Mouse (Mus musculus) forebrain, embryonic 11.5 days (tissue): ENCODE measurements at regions not wholly inside any gene's neighbourhood (a gene's known extent, or its start where the extent isn't known, plus 50 kb on each side); places are given as distances from the start of the nearest gene placed in this dataset.

Experiments
- ATAC-seq: fragments of 200-750 bp; cut with Nextera tagmentation; replicated peaks from 2 replicates; pipeline ENCODE4 v1.8.0; 2017; ENCODE audit warnings: moderate TSS enrichment; ENCODE audit not compliant: low FRiP score
- DNase-seq: peaks from one replicate; pipeline ENCODE4 v3.0.0-alpha.2; 2017; ENCODE audit warnings: low spot score
- H3K27ac ChIP-seq: fragments of 300-500 bp; sonication (generic); 2 replicates; pipeline ENCODE4 v1.5.1; 2014; ENCODE audit warnings: low read depth, low read length
- H3K27me3 ChIP-seq: fragments of 300-500 bp; sonication (generic); 2 replicates; pipeline ENCODE4 v1.6.1; 2014; ENCODE audit warnings: mild to moderate bottlenecking, low read length, mixed read lengths; ENCODE audit not compliant: control insufficient read depth, insufficient read depth
- H3K36me3 ChIP-seq: fragments of 300-500 bp; sonication (generic); 2 replicates; pipeline ENCODE4 v1.6.1; 2014; ENCODE audit warnings: mild to moderate bottlenecking, low read length, moderate library complexity, mixed read lengths; ENCODE audit not compliant: control insufficient read depth, insufficient read depth
- H3K4me1 ChIP-seq: fragments of 300-500 bp; sonication (generic); replicated peaks from 2 replicates; pipeline ENCODE4 v1.6.1; 2014; ENCODE audit warnings: low read length, mixed read lengths; ENCODE audit not compliant: control insufficient read depth, insufficient read depth
- H3K4me2 ChIP-seq: fragments of 300-500 bp; sonication (generic); 2 replicates; pipeline ENCODE4 v1.6.1; 2014; ENCODE audit warnings: low read depth, mild to moderate bottlenecking, low read length, moderate library complexity, mixed read lengths; ENCODE audit not compliant: severe bottlenecking
- H3K4me3 ChIP-seq: fragments of 300-500 bp; sonication (generic); 2 replicates; pipeline ENCODE4 v1.5.1; 2014; ENCODE audit warnings: low read depth, low read length
- H3K9ac ChIP-seq: fragments of 300-500 bp; sonication (generic); 2 replicates; pipeline ENCODE4 v1.6.1; 2014; ENCODE audit warnings: low read length
- H3K9me3 ChIP-seq: fragments of 300-500 bp; sonication (generic); 2 replicates; pipeline ENCODE4 v1.6.1; 2016; ENCODE audit warnings: low read length, mixed read lengths; ENCODE audit not compliant: control insufficient read depth
- WGBS: fragments of 180-500 bp; shearing (Covaris S2); extraction: QIAGEN DNeasy Blood & Tissue Kit; methylation state at CpG from one replicate; pipeline ENCODE4 v1.1.7; 2014; 5-methylcytosine and 5-hydroxymethylcytosine counted together

DNA sequence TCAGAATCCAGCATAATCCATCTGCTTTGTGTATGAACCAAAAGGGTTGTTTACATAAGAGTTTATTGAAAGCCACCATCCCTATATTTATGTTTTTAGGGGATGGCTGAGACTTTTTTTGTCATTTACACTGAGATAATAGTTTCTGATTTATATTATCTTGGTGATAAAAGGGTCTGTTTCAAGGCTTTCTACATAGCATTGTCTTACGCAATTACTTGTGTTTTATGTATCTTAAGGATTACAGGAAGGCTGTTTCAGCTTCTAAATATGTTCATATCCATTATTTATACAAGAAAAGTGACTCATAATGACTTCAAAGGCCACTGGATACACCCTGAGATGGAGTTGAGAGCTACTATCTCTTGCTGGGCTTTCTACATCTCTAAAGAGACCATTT lies 399.3 kb upstream of the Akr1e1 start:
- Histone ChIP-seq H3K36me3 (no peaks in the 10 kb centered on the region), H3K27ac (no peak overlapping the region), H3K4me3 (no peak overlapping the region), H3K4me2 (no peak overlapping the region), H3K4me1 (no peaks in the 10 kb centered on the region), H3K9ac (no peak overlapping the region), H3K9me3 (no peaks in the 10 kb centered on the region), H3K27me3 (no peaks in the 10 kb centered on the region)
- 96% methylated on average over 1 of the region's 1 CpGs for WGBS
- DNase-seq (no peak), ATAC-seq (no peak)

DNA sequence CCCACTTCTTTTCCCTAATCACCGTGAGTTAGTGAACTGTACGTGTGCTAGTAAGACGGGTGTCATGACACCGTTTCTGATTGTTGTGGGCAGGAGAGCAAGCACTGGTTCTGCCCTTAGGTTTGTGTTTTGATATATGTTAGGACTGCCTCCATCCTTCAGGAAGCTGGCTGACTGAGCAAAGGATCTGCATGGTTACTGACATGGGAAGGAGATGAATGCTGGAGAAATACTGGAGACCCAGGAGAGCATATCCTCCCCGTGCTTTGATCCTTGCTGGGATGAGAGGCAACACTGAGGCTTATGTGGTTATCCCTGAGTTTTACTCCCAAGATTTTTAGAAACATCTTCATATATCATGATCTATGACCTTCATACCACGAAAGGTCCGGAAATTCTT lies 413.5 kb upstream of the Akr1e1 start:
- no peak for ATAC-seq
- 92% methylated on average over 7 of the region's 7 CpGs for WGBS
- Histone ChIP-seq H3K27me3 (no peaks in the 10 kb centered on the region), H3K4me1 (no peaks in the 10 kb centered on the region), H3K9ac (no peak overlapping the region), H3K4me3 (no peak overlapping the region), H3K36me3 (no peaks in the 10 kb centered on the region), H3K9me3 (no peaks in the 10 kb centered on the region), H3K27ac (no peak overlapping the region), H3K4me2 (no peak overlapping the region)
- no peak for DNase-seq

DNA sequence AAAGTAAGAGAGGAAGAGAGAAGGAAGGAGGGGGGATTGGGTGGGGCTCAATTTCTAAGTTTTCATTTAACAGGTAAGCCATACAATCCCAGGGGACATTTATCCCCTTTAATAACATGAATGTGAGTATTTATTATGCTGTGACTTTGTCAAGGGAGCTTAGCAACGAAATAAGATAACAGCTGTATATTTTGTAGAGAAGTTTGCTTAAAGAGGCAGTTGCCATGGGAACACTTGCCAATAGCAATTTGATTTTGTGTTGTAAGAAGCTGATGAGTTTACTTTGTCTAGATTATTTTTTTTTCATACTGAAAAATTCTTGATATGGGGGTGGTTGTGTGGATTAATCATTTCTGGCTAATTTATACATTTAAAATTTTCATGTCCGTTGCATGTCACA lies 450.9 kb upstream of the Akr1e1 start:
- no peak for DNase-seq
- WGBS: 81% methylated on average over 2 of the region's 2 CpGs
- ATAC-seq: no peak

DNA sequence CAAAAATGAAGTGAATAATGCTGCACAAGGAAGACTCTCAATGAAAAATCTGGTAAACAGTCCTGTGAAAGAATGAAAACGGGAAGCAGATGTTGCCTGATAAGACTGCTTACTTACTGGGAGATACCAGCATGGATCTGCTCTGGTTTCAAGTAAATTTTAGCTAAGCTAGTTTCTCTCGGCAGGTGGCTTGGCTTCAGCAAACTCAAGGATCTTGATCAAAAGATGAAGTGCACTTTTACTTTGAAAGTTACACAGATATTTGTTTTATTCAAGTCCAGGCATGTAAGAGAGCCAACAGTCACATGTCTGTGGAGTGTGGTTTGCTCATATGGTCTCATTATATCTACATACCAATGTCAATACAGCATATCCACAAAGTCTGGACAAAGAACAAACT lies 451.5 kb upstream of the Akr1e1 start:
- H3K27ac ChIP-seq: no peak overlapping the region
- no peak for DNase-seq
- H3K27me3 ChIP-seq: no peaks in the 10 kb centered on the region
- H3K4me1 ChIP-seq: no peaks in the 10 kb centered on the region
- 73% methylated on average over 2 of the region's 2 CpGs for WGBS
- no peak overlapping the region for H3K4me3 ChIP-seq
- H3K36me3 ChIP-seq: no peaks in the 10 kb centered on the region
- no peak overlapping the region for H3K9ac ChIP-seq
- no peak for ATAC-seq
- no peaks in the 10 kb centered on the region for H3K9me3 ChIP-seq
- H3K4me2 ChIP-seq: no peak overlapping the region

More for the DNA sequence above, 450.9 kb upstream of the Akr1e1 start:
- Histone ChIP-seq H3K4me2 (no peak overlapping the region), H3K27me3 (no peaks in the 10 kb centered on the region), H3K27ac (no peak overlapping the region), H3K9me3 (no peaks in the 10 kb centered on the region), H3K4me1 (no peaks in the 10 kb centered on the region), H3K4me3 (no peak overlapping the region), H3K36me3 (no peaks in the 10 kb centered on the region), H3K9ac (no peak overlapping the region)

DNA sequence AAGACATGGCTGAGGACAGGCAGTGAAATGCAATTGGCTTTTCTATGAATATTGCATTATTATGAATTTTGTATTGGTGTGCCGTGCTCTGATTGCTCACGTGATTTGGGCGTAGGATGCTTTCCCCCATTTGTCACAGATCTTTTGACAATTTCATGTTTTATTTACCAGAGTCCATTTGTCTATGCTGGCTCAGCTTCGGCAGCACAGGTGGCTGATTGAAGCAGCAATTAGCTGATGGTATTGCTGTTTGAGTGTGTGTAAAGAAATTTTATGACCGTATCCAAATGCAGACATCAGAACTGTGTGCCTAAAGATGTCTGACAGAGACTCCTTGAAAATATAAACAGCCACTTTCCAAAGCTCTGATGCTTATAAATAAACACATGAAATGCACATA lies 498.5 kb upstream of the Akr1e1 start:
- Histone ChIP-seq H3K4me3 (no peak overlapping the region), H3K4me1 (no peaks in the 10 kb centered on the region), H3K9me3 (no peaks in the 10 kb centered on the region), H3K4me2 (no peak overlapping the region), H3K9ac (no peak overlapping the region), H3K36me3 (no peaks in the 10 kb centered on the region), H3K27me3 (no peaks in the 10 kb centered on the region), H3K27ac (no peak overlapping the region)
- ATAC-seq: no peak
- 88% methylated on average over 5 of the region's 5 CpGs for WGBS
- no peak for DNase-seq

DNA sequence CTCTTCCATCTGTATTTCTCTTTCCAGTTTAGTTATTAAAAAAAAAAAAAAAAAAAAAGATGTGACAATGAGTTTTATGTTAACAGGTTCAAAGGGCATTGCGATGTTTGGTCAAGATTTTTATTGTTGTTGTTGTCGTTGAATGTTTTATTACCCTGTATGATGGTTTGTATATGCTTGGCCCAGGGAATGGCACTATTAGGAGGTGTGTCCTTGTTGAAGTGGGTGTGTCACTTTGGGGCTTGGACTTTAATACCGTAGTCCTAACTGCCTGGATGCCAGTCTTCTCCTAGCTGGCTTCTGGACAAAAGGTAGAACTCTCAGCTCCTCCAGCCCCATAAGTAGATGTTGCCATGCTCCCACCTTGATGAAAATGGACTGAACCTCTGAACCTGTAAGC lies 545.9 kb upstream of the Akr1e1 start:
- ATAC-seq (no peak), DNase-seq (no peak)
- Histone ChIP-seq H3K27ac (no peak overlapping the region), H3K4me1 (no peaks in the 10 kb centered on the region), H3K27me3 (no peaks in the 10 kb centered on the region), H3K4me2 (no peak overlapping the region), H3K9ac (no peak overlapping the region), H3K36me3 (no peaks in the 10 kb centered on the region), H3K4me3 (no peak overlapping the region), H3K9me3 (no peaks in the 10 kb centered on the region)
- WGBS: 84% methylated on average over 3 of the region's 3 CpGs

DNA sequence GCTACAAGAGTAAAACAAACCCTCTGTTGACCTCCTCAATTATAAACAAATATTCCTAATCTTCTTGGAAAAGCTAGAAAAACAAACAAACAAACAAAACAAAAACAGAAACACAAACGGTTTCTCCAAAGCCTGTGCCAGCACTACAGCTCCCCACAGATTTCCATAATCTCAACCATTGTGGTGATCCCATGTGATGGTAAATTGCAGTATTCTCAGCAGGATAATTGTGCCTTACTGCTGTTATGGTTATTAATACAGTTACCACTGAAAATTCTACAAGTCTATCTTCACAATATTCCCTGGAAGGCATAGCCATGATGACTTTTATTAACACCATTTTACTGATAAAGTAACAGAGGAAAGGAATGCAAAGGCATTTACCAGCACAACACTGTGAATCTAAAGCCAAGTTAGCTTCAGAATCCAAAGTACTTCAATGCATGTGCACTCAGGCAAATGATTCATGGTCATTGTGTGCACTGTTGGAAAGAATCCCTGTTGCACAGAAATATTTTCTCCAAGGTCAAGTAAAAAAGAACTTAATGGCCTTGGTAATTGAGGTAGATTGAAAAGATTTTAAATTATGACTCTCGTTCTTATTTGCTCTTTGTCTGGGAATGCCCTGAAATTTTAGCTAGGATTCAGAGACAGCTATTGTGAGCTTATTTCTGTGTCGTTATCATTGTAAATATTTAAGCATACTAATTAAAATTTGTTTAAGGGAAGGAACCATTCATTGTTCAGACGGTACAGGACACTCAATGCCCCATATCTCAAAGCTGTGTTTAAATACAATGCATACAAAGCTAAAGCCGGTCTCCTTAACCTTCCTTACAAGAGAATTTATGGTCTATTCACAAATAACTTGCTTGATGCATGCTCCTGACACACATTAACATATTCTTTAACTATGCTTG lies 551.1 kb upstream of the Akr1e1 start:
- no peak overlapping the region for H3K9ac ChIP-seq
- H3K4me1 ChIP-seq: no peaks in the 10 kb centered on the region
- no peaks in the 10 kb centered on the region for H3K9me3 ChIP-seq
- H3K27ac ChIP-seq: no peak overlapping the region
- no peak overlapping the region for H3K4me2 ChIP-seq
- WGBS: 21% methylated on average over 5 of the region's 5 CpGs
- H3K27me3 ChIP-seq: no peaks in the 10 kb centered on the region
- no peak overlapping the region for H3K4me3 ChIP-seq
- DNase-seq (no peak), ATAC-seq (peak; percentile 77)
- H3K36me3 ChIP-seq: no peaks in the 10 kb centered on the region

DNA sequence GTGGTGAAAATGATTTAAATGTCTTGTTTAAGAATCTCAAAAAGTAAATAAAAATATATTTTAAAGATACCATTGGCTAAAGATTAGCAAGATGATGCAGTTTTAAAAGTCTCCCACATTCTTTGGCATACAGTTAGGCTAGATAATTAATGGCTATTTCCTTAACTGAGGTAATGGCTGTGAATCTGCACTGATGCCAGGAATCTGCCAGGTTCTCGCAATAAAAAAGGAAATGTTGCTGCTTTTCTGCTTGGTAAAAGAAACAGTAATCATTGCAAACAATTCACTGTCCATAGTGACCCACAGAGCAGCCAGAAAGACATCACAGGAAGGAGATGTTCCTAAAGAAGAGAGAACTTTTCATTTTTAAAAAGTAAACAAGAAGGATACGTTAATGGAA lies 557.7 kb upstream of the Akr1e1 start:
- ATAC-seq (no peak), DNase-seq (no peak)
- Histone ChIP-seq H3K27ac (no peak overlapping the region), H3K4me1 (no peaks in the 10 kb centered on the region), H3K9ac (no peak overlapping the region), H3K27me3 (no peaks in the 10 kb centered on the region), H3K4me2 (no peak overlapping the region), H3K4me3 (no peak overlapping the region), H3K9me3 (no peaks in the 10 kb centered on the region), H3K36me3 (no peaks in the 10 kb centered on the region)
- WGBS: 90% methylated on average over 2 of the region's 2 CpGs

DNA sequence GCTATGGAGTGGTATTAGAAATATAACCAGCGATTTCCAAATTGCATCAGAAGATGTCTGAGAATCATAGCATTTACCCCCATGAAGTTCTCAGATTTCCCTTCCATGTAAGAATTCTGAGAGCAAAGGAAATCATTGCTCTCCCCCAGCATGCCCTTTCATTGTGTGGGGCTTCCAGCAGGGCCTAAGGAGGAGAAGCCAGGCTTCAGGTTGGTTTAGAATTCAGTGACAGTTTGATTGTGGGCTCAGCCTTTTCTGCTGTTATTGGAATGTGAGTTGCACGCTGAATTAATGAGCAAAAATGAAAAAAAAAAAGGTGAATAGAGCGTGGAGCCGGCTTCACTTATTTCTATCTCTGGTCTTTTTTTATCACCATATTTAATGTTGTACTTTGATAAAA lies 570.0 kb upstream of the Akr1e1 start:
- no peak overlapping the region for H3K27ac ChIP-seq
- H3K4me2 ChIP-seq: no peak overlapping the region
- 66% methylated on average over 4 of the region's 4 CpGs for WGBS
- no peak overlapping the region for H3K9ac ChIP-seq
- no peaks in the 10 kb centered on the region for H3K4me1 ChIP-seq
- no peak overlapping the region for H3K4me3 ChIP-seq
- no peaks in the 10 kb centered on the region for H3K36me3 ChIP-seq
- no peaks in the 10 kb centered on the region for H3K27me3 ChIP-seq
- no peaks in the 10 kb centered on the region for H3K9me3 ChIP-seq
- ATAC-seq: no peak; the same call in 1 of the 2 replicates
- no peak for DNase-seq
